Mouse (Mus musculus) megakaryocyte, embryonic 14.5 days (primary cell): ENCODE results near the gene Hoxa3. TPM values are rescaled to one million over a fixed set of nuclear protein-coding genes. Genes with fewer than 3 reads are reported as not detected.

Source experiments
- H3K27me3 ChIP-seq: replicated peaks from 2 replicates; pipeline ENCODE3; 2012; ENCODE audit warnings: inconsistent platforms
- H3K36me3 ChIP-seq: replicated peaks from 2 replicates; pipeline ENCODE3; 2012; ENCODE audit warnings: low read length, inconsistent platforms, mixed read lengths
- H3K4me1 ChIP-seq: 2 replicates; pipeline ENCODE4 v1.6.1; 2012; ENCODE audit warnings: inconsistent platforms
- H3K4me3 ChIP-seq: replicated peaks from 2 replicates; pipeline ENCODE3; 2012; ENCODE audit warnings: moderate library complexity, mild to moderate bottlenecking, inconsistent platforms
- H3K9me3 ChIP-seq: 2 replicates; pipeline ENCODE4 v1.6.1; 2012; ENCODE audit warnings: inconsistent platforms
- FLI1 ChIP-seq: IDR thresholded peaks from 2 replicates; pipeline ENCODE4 v1.6.1; 2012; ENCODE audit warnings: low read length, inconsistent platforms, mixed read lengths
- GATA1 ChIP-seq: IDR thresholded peaks from 3 replicates; pipeline ENCODE4 v1.6.1; 2012; ENCODE audit warnings: mixed read lengths, low read length, inconsistent platforms, borderline replicate concordance
- polyA plus RNA-seq: library from polyadenylated mRNA; stranded (reverse); fragments of >175 nt; gene quantifications from 2 replicates; pipeline ENCODE4 v1.2.3, GENCODE M21; 2012; ENCODE audit warnings: low replicate concordance; ENCODE audit not compliant: insufficient read depth

The Hoxa3 gene
- polyA plus RNA-seq, 1 experiment: 0.21 TPM

DNA sequence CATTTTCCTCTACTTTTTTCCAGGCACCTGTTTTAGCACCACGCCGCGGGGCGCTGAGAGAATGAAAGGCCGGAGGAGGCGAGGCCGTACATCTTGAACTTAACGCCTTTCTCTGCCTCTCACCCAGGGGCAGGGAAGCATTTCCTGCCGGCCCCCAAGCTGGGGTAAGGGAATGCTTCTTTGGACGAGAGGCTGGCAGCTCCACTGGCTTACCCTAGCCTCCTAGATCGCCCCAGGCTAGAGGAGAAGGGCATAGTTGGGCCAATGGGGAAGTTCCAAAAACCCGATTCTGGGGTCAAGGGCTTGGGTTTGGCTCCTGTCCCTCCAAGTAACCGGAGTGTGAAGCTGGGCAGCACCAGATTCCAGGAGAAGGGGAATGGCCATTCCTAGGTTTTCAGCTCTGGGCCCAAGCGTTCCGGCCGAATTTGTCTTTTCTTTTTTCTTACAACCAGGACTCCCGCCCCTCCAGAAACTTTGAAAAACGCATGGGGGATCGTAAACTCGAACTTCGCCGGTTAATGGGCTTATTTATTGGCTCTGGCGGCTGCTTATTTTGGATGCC, 19.9 kb upstream of the Hoxa3 start:
- Histone ChIP-seq H3K36me3 (no peaks in the 10 kb centered on the region), H3K9me3 (peaks cover 5% of the 10 kb centered on the region; the same call in 1 of the 2 replicates), H3K4me1 (peaks cover 57% of the 10 kb centered on the region), H3K27me3 (peaks cover 97% of the 10 kb centered on the region), H3K4me3 (peak overlapping the region; percentile 85)
- no peak for TF ChIP-seq GATA1
- TF ChIP-seq FLI1: no peak

- Histone ChIP-seq H3K4me3 (peak overlapping the region; percentile 85), H3K9me3 (peaks cover 5% of the 10 kb centered on the region; the same call in 1 of the 2 replicates), H3K36me3 (no peaks in the 10 kb centered on the region), H3K4me1 (peaks cover 60% of the 10 kb centered on the region), H3K27me3 (peaks cover 96% of the 10 kb centered on the region)
- TF ChIP-seq FLI1: no peak
- no peak for TF ChIP-seq GATA1
Observed at GRCm38 (mm10) chr6:52232568-52232965, 19.4 kb upstream of the Hoxa3 start.

DNA sequence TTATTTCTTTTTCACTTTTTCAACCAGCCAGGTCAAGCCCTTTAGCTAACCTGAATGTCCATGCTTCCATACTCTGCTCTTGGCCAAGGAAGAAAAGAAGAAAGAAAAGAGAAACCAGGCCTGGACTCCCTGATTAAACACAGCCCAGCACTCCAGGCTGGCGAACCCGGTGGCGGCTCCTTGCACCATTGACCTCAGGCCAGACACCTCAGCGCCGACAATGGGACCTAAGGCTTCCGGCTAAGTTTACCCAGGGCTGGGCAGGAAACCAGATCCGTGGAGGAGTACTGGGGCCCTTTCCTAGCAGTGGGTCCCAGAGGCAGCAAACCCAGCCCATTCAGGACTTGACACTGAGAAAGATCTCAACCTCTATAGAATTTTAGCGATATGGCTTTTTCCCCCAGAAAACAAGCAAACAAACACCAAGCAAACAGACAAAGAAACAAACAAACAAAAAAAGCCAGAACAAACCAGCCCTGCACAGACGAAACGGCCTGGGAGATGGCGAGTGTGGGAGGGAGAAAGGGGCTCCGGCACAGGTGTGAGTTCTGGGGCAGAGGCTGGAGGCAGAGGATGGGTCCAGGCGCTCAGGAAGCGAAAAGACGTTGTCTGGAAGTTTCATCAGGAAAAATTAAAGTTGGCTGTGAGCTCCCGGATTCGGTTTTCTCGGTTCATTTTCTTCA, 18.9 kb upstream of the Hoxa3 start:
- Histone ChIP-seq H3K4me3 (peak overlapping the region; percentile 85), H3K36me3 (no peaks in the 10 kb centered on the region), H3K4me1 (peaks cover 60% of the 10 kb centered on the region), H3K9me3 (peaks cover 5% of the 10 kb centered on the region; the same call in 1 of the 2 replicates), H3K27me3 (peaks cover 96% of the 10 kb centered on the region)
- no peak for TF ChIP-seq GATA1
- TF ChIP-seq FLI1: no peak

- Histone ChIP-seq H3K4me1 (peaks cover 69% of the 10 kb centered on the region), H3K4me3 (peak within 1 kb of the TSS; percentile 90), H3K9me3 (peaks cover 5% of the 10 kb centered on the region; the same call in 1 of the 2 replicates), H3K27me3 (peaks cover 96% of the 10 kb centered on the region), H3K36me3 (no peaks in the 10 kb centered on the region)
- TF ChIP-seq FLI1: no peak
- no peak for TF ChIP-seq GATA1
Observed at GRCm38 (mm10) chr6:52230516-52231165, 17.5 kb upstream of the Hoxa3 start, which contains the start of gene Hoxa9. Gene Hoxa9 (minus strand): TSS chr6:52231089.

DNA sequence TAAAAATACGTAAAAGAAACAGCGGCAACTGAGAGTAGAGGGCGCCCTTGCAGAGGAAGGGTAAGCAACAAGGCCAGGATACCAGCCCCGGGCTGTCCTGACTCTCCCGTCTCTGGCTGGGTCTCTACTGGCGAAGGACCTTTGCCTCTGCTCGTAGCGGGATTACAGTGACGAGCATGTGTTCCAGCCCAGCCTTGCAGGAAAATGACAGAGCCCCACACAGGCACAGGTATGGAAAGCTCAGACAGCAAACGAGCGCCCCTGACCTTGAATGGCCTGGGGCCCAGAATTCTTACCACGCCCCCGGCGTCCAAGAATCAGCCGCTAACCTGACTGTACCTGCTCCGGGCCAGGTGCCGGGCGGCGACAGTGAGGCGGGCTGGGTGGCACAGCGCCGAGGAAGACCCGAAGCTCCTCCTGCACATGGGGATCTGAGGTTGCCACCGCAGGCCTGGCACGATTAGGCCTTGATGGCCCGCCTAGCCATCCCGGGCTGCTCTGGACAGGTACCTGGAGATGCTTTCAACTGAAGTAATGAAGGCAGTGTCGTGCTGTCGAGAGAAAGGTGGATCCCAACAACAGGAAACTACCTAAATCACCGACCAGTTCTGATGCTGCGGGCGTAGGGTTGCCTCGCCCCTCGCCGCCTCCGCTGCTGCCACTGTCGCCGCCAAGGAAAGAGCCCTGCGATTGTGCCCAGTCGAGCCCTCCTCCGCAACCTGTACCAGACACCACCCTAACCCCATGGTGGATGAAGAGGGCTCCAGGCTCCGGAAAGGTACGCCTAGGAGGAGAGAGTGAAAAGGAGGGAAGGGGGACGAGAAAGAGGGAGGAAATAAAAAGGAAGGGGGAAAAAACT, 16.7 kb upstream of the Hoxa3 start:
- Histone ChIP-seq H3K9me3 (peaks cover 3% of the 10 kb centered on the region; the same call in 1 of the 2 replicates), H3K4me3 (peak overlapping the region; percentile 90), H3K36me3 (no peaks in the 10 kb centered on the region), H3K4me1 (peaks cover 78% of the 10 kb centered on the region), H3K27me3 (peaks cover 96% of the 10 kb centered on the region)
- TF ChIP-seq FLI1 (no peak), GATA1 (no peak)

- TF ChIP-seq FLI1 (no peak), GATA1 (no peak)
- H3K4me3 ChIP-seq: peak overlapping the region; percentile 90
- no peaks in the 10 kb centered on the region for H3K9me3 ChIP-seq
- H3K27me3 ChIP-seq: peaks cover 96% of the 10 kb centered on the region
- no peaks in the 10 kb centered on the region for H3K36me3 ChIP-seq
- peaks cover 78% of the 10 kb centered on the region for H3K4me1 ChIP-seq
Observed at GRCm38 (mm10) chr6:52228475-52229465, 15.6 kb upstream of the Hoxa3 start.

DNA sequence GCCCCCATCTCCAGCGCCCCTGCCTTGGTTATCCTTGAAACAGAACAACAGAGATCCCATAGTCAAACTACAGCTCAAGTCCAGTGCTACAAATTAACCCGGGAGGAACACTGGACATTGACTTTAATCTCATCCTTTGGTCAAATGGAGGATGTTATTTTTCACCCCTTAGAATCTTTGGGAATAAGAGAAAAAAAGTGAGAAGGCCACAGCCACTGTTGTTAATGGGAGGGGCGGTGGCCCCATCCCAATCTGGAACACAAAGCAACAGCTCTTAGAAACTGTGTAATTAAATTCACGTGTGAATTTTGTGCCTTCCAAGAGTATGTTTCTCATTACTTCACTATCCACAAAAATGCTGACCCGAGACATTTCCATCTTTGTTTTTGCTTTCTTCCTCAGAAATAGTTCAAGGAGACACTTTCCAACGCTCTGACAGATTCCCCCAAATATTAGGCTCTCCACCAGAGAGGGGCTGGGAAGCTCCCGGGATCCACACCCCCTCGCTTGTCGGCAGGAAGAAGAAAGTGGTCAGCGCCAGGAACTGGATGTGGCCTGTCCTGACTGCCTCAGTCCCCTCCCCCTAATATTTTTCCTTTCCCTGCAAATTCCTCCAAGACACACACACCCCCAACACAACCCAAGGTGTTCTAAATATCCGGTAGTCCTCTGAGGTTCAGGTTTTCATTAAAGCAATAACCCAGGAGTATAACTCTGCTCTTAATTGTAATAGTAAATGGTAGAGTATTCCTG, 14.5 kb upstream of the Hoxa3 start:
- H3K36me3 ChIP-seq: no peaks in the 10 kb centered on the region
- H3K4me1 ChIP-seq: peaks cover 69% of the 10 kb centered on the region
- no peaks in the 10 kb centered on the region for H3K9me3 ChIP-seq
- peaks cover 93% of the 10 kb centered on the region for H3K27me3 ChIP-seq
- peak overlapping the region; percentile 53 for H3K4me3 ChIP-seq
- no peak for TF ChIP-seq GATA1
- TF ChIP-seq FLI1: no peak

DNA sequence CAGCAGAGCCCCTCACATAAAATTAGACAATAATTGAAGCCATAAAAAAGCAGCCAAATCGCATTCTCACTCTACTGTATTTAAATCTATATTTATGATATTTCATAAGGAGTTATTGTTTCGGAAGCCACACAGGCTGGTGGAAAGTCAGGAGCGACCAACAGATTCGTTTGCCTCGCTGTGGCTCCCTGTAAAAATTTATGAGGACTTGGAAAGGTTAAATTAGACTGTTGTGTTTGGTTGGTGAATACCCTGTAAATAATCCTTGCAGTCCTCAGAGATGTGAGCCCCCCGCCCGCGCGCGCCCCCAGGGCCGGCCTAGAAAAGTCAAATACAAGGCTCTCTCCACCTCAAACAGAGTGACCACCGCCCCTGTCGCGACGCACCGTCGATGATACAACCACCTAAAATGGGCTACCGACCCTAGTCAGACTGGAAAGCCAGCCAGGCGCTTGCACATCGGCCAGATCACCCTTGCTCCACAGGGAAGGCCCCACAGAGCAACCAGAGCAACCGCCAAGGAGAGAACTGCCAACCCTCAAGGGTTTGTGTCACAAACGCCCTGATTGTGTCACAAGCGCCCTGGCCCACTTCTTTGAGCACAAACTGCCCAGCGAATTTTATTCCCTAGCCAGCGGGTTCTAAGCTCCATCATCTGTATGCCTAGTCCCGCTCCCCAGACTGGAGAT, 13.6 kb upstream of the Hoxa3 start:
- H3K27me3 ChIP-seq: peaks cover 93% of the 10 kb centered on the region
- no peaks in the 10 kb centered on the region for H3K9me3 ChIP-seq
- H3K4me1 ChIP-seq: peaks cover 69% of the 10 kb centered on the region
- H3K4me3 ChIP-seq: peak overlapping the region; percentile 91
- no peaks in the 10 kb centered on the region for H3K36me3 ChIP-seq
- TF ChIP-seq FLI1 (no peak), GATA1 (no peak)
